Mouse (Mus musculus): ENCODE measurements around the gene Snrpa1. TPM values are rescaled to one million over a fixed set of nuclear protein-coding genes. Genes with fewer than 3 reads are reported as not detected.

Snrpa1 gene
- 247 and 252 TPM in 2 replicates for polyA plus RNA-seq (2016; fragmentation: Nextera tagmentation; extraction: Ambion mirVana)

DNA sequence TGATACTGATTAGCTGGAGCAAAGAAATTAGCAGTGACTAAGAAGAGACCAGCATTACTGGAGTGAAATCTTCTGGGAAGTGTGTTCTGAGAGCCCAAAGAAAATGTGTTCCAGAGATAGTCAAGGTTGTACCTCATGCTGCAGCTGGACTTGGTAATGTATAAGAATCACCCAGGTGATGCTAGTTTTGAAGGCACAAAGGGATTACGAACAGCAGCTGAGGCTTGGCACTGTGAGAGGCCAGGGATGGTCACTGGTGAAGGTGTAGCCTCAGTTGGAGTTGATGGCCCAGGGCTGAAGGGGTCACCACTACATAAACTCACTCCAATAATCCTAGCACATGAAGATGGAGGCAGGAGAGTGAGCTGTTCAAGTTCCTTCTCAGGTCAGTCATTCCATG lies at the start of gene Snrpa1:
Snrpa1 (plus strand) TSS at position 301 of the 400 bp plus-strand sequence.
- Histone ChIP-seq H3K4me3 (replicated peaks) (peak within 1 kb of the TSS; percentile 92), H3K4me1 (replicated peaks) (peaks cover 14% of the 10 kb centered on the region), H3K27me3 (peaks cover 10% of the 10 kb centered on the region; the same call in 1 of the 2 replicates), H3K9me3 (no peaks in the 10 kb centered on the region), H3K9ac (replicated peaks) (peak within 1 kb of the TSS; percentile 93), H3K4me2 (peak within 1 kb of the TSS; percentile 88), H3K27ac (no peak within 1 kb of the TSS), H3K36me3 (peaks cover 15% of the 10 kb centered on the region)
- 86% methylated on average over 1 of the region's 1 CpGs for WGBS
- ATAC-seq (ENCODE audit: insufficient number of reproducible peaks, insufficient read depth, low FRiP score, low TSS enrichment, low read depth) = no peak

GRCm38 (mm10) chr7:66010518-66010917 lies 48.3 kb upstream of the Snrpa1 start:
- H3K9me3 ChIP-seq = no peaks in the 10 kb centered on the region
- no peak overlapping the region for H3K4me3 ChIP-seq (replicated peaks)
- no peak overlapping the region for H3K27ac ChIP-seq
- no peaks in the 10 kb centered on the region for H3K36me3 ChIP-seq
- peaks cover 46% of the 10 kb centered on the region for H3K4me1 ChIP-seq (replicated peaks)
- H3K27me3 ChIP-seq = 0 out of 2 replicates have a peak, but pooled peaks cover 4% of the 10 kb centered on the region
- H3K9ac ChIP-seq (replicated peaks) = no peak overlapping the region
- no peak overlapping the region for H3K4me2 ChIP-seq
- 59% methylated on average over 6 of the region's 6 CpGs for WGBS
- no peak for ATAC-seq (ENCODE audit: insufficient number of reproducible peaks, insufficient read depth, low FRiP score, low TSS enrichment, low read depth)

- Histone ChIP-seq H3K9ac (replicated peaks) (no peak overlapping the region), H3K36me3 (no peaks in the 10 kb centered on the region), H3K9me3 (no peaks in the 10 kb centered on the region), H3K4me3 (replicated peaks) (no peak overlapping the region), H3K4me1 (replicated peaks) (peaks cover 15% of the 10 kb centered on the region), H3K27ac (no peak overlapping the region), H3K27me3 (no peaks in the 10 kb centered on the region), H3K4me2 (no peak overlapping the region)
- no peak for ATAC-seq (ENCODE audit: insufficient number of reproducible peaks, insufficient read depth, low FRiP score, low TSS enrichment, low read depth)
- WGBS = 78% methylated on average over 2 of the region's 2 CpGs
Measured at GRCm38 (mm10) chr7:66027747-66028146, 31.1 kb upstream of the Snrpa1 start.

DNA sequence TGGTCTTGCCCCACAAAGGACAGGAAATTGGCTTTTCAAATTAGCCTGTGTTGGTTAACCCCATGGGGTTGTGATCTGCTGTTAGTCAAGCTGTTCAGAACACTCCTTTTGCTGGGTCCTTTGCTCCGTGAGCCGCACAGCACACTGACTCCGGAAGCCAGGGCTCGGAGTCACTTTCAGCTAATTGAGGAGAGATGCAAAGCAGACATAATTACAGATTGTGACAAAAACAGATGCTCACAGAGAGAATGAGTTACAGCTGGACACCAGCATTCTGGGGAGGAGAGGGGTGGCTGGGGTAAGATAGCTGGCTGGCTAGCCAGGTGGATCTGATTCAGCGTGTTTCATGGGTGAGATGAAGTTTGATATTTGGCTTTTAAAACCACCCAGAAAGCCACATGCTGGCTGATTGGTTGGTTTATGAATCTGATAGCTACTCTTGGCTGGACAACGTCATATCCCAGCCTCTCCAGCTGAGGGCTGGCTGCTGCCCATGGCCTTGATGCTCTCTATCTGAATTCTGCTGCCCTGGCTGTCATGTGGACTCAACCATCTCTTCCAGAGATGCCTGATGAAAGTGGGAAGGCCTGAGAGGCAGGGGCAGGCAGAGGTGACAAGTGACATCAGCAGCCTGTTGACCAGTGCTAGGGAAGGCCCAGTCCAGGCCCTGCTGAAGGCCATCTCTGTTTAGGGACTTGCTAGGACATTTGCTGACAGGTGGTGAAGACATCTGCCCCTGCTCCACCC lies 29.9 kb upstream of the Snrpa1 start:
- no peak overlapping the region; the same call in 1 of the 2 replicates for H3K4me2 ChIP-seq
- no peaks in the 10 kb centered on the region for H3K36me3 ChIP-seq
- ATAC-seq (ENCODE audit: insufficient number of reproducible peaks, insufficient read depth, low FRiP score, low TSS enrichment, low read depth) = no peak
- peaks cover 15% of the 10 kb centered on the region for H3K4me1 ChIP-seq (replicated peaks)
- H3K27ac ChIP-seq = 0 out of 2 replicates have a peak overlapping the region, but pooled peaks have one; percentile 20
- H3K9ac ChIP-seq (replicated peaks) = no peak overlapping the region
- WGBS = 14% methylated on average over 6 of the region's 6 CpGs
- H3K9me3 ChIP-seq = no peaks in the 10 kb centered on the region
- H3K27me3 ChIP-seq = no peaks in the 10 kb centered on the region
- no peak overlapping the region for H3K4me3 ChIP-seq (replicated peaks)

DNA sequence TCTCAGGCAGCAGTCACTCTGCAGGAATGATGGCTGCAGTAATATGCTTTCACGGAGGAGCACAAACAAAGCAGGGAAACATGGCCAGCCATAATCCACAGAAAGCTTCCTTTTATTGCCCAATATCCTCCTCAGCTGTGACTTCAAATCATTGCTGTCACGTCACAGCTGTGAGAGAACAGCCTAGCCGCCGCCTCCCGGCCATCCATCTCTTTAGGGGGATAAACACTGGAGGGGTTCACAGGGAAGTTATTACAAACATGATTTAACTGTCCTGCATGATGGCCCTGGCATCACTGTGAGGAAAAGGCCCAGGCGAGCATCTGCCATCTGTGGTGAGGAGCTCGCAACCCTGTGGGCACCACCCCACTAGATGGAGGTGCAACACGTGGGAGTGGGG lies 22.0 kb upstream of the Snrpa1 start:
- H3K36me3 ChIP-seq = no peaks in the 10 kb centered on the region
- ATAC-seq (ENCODE audit: insufficient number of reproducible peaks, insufficient read depth, low FRiP score, low TSS enrichment, low read depth) = no peak
- 48% methylated on average over 8 of the region's 8 CpGs for WGBS

GRCm38 (mm10) chr7:66038261-66038660 lies 20.5 kb upstream of the Snrpa1 start:
- no peak overlapping the region for H3K4me3 ChIP-seq (replicated peaks)
- H3K36me3 ChIP-seq = no peaks in the 10 kb centered on the region
- 36% methylated on average over 3 of the region's 3 CpGs for WGBS
- peaks cover 62% of the 10 kb centered on the region for H3K4me1 ChIP-seq (replicated peaks)
- no peak overlapping the region for H3K9ac ChIP-seq (replicated peaks)
- ATAC-seq (ENCODE audit: insufficient number of reproducible peaks, insufficient read depth, low FRiP score, low TSS enrichment, low read depth) = no peak
- peaks cover 25% of the 10 kb centered on the region for H3K27me3 ChIP-seq
- H3K9me3 ChIP-seq = no peaks in the 10 kb centered on the region
- peak overlapping the region; percentile 66 for H3K27ac ChIP-seq
- peak overlapping the region; percentile 50 for H3K4me2 ChIP-seq

More for the DNA sequence above, 22.0 kb upstream of the Snrpa1 start:
- Histone ChIP-seq H3K27me3 (peaks cover 22% of the 10 kb centered on the region), H3K4me3 (replicated peaks) (no peak overlapping the region), H3K9ac (replicated peaks) (0 out of 2 replicates have a peak overlapping the region, but pooled peaks have one; percentile 18), H3K4me2 (no peak overlapping the region), H3K27ac (no peak overlapping the region), H3K9me3 (no peaks in the 10 kb centered on the region), H3K4me1 (replicated peaks) (peaks cover 61% of the 10 kb centered on the region)

GRCm38 (mm10) chr7:66038730-66039129 lies 20.1 kb upstream of the Snrpa1 start:
- 34% methylated on average over 11 of the region's 11 CpGs for WGBS
- Histone ChIP-seq H3K4me1 (replicated peaks) (peaks cover 67% of the 10 kb centered on the region), H3K4me2 (peak overlapping the region; percentile 50)

DNA sequence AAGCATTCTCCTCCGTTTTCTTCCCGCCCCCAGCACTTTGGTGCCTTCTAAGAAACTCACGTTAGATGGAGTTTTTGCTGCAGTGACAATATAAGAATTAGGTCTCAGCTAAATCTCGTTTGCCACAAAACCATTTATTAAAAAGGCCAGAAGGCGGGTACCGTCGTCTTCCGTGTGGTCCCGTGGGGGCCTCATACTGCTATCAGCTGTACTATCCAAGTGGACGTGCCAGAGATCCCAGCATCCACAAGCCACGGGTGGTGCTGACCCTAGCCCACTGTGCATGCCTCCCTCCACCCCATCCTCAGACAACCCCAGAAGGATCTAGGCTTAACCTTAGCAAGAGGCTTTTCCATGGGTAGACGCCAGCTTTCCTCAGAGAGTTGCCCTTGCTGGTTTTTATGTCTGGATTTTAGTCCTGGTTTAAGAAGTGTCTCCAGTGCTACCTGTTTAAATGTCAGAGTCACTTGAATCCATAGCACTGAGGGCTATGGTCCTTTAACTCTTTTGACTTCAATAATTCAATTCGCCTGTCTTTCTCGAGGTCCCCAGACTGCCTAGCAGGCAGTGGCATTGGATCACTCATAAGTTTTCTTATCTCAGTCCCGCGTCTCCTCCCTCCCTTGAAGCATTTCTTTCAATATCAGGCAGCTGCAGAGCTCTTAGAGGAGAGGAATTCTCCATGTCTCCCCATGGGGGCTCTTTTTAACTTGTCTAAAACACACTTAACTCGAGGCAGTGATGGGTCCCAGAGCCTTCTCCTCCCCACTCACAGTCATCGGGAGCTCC lies 18.6 kb upstream of the Snrpa1 start:
- WGBS = 58% methylated on average over 18 of the region's 18 CpGs
- H3K4me2 ChIP-seq = peak overlapping the region; percentile 50
- H3K36me3 ChIP-seq = no peaks in the 10 kb centered on the region
- H3K9ac ChIP-seq (replicated peaks) = no peak overlapping the region
- H3K27me3 ChIP-seq = peaks cover 25% of the 10 kb centered on the region
- H3K4me3 ChIP-seq (replicated peaks) = peak overlapping the region; percentile 15
- no peak for ATAC-seq (ENCODE audit: insufficient number of reproducible peaks, insufficient read depth, low FRiP score, low TSS enrichment, low read depth)
- peak overlapping the region; percentile 75; the same call in 1 of the 2 replicates for H3K27ac ChIP-seq
- peaks cover 73% of the 10 kb centered on the region for H3K4me1 ChIP-seq (replicated peaks)
- no peaks in the 10 kb centered on the region for H3K9me3 ChIP-seq

More at GRCm38 (mm10) chr7:66038730-66039129, 20.1 kb upstream of the Snrpa1 start:
- Histone ChIP-seq H3K27me3 (peaks cover 25% of the 10 kb centered on the region), H3K36me3 (no peaks in the 10 kb centered on the region), H3K9ac (replicated peaks) (no peak overlapping the region), H3K4me3 (replicated peaks) (no peak overlapping the region), H3K27ac (peak overlapping the region; percentile 66), H3K9me3 (no peaks in the 10 kb centered on the region)
- no peak for ATAC-seq (ENCODE audit: insufficient number of reproducible peaks, insufficient read depth, low FRiP score, low TSS enrichment, low read depth)

DNA sequence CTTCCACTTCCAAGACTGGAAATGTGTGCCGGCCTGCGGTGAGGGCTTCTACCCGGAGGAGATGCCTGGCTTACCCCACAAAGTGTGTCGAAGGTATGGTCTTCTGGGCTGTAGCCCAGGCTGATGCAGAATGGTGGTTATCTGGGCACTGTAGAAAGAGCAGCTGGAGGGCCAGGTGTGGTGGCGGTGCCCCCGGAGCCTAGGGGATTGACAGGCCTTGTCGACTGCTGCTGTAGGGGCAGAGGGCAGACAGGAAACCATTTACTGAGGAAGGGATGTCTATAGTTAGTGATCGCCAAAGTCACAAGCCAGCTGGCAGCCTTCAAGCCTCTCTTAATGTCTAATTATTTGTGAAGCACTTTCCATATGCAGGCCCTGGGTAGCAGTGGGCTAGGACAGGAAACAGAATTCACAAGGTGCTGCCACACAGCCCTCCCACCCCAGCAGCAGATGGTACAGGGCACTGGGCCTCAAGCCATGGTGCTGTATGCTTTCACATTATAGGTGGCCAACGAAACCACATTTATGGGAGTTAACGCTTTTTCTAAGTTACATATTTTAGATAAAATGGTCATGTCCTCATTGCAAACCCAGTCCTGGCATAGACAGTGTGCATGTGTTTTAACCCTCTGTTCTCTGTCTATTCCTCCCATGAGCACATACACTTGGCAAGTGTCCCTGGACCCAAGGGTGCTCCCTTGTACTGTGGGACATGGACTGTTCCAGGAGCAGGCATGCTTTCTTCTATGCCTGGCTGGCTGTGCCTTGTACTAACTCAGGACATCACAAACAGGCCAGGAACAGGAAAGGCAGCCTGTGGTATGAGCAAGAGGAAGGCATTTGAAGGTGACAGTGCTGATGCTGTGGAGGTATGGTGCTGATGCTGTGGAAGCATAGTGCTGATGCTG lies 15.0 kb upstream of the Snrpa1 start, which contains the start of gene Gm45213:
Gm45213 (plus strand) TSS at position 51 of the 908 bp plus-strand sequence.
- Histone ChIP-seq H3K4me1 (replicated peaks) (peaks cover 78% of the 10 kb centered on the region), H3K9ac (replicated peaks) (no peak within 1 kb of the TSS), H3K36me3 (no peaks in the 10 kb centered on the region), H3K27ac (no peak within 1 kb of the TSS), H3K4me3 (replicated peaks) (no peak within 1 kb of the TSS), H3K27me3 (peaks cover 10% of the 10 kb centered on the region; the same call in 1 of the 2 replicates), H3K9me3 (no peaks in the 10 kb centered on the region), H3K4me2 (no peak within 1 kb of the TSS)
- 58% methylated on average over 10 of the region's 10 CpGs for WGBS
- no peak for ATAC-seq (ENCODE audit: insufficient number of reproducible peaks, insufficient read depth, low FRiP score, low TSS enrichment, low read depth)

- no peak for ATAC-seq (ENCODE audit: insufficient number of reproducible peaks, insufficient read depth, low FRiP score, low TSS enrichment, low read depth)
- H3K27me3 ChIP-seq = peaks cover 11% of the 10 kb centered on the region; the same call in 1 of the 2 replicates
- no peak overlapping the region for H3K9ac ChIP-seq (replicated peaks)
- WGBS = 24% methylated on average over 9 of the region's 9 CpGs
- H3K4me1 ChIP-seq (replicated peaks) = peaks cover 70% of the 10 kb centered on the region
- no peaks in the 10 kb centered on the region for H3K9me3 ChIP-seq
- H3K27ac ChIP-seq = no peak overlapping the region
- no peak overlapping the region for H3K4me3 ChIP-seq (replicated peaks)
- H3K4me2 ChIP-seq = no peak overlapping the region
- H3K36me3 ChIP-seq = no peaks in the 10 kb centered on the region
Measured at GRCm38 (mm10) chr7:66044617-66045016, 14.2 kb upstream of the Snrpa1 start.
